Mouse (Mus musculus): ENCODE results near the gene Cd72. TPM values are rescaled to one million over a fixed set of nuclear protein-coding genes. Genes with fewer than 3 reads are reported as not detected.

Gene Cd72
- polyA plus RNA-seq (2015; fragmentation: Illumina TruSeq; extraction: RNeasy Lipid Tissue Mini Kit (QIAGEN cat#74804); ENCODE audit: low read depth, low replicate concordance): 2.9 TPM

DNA sequence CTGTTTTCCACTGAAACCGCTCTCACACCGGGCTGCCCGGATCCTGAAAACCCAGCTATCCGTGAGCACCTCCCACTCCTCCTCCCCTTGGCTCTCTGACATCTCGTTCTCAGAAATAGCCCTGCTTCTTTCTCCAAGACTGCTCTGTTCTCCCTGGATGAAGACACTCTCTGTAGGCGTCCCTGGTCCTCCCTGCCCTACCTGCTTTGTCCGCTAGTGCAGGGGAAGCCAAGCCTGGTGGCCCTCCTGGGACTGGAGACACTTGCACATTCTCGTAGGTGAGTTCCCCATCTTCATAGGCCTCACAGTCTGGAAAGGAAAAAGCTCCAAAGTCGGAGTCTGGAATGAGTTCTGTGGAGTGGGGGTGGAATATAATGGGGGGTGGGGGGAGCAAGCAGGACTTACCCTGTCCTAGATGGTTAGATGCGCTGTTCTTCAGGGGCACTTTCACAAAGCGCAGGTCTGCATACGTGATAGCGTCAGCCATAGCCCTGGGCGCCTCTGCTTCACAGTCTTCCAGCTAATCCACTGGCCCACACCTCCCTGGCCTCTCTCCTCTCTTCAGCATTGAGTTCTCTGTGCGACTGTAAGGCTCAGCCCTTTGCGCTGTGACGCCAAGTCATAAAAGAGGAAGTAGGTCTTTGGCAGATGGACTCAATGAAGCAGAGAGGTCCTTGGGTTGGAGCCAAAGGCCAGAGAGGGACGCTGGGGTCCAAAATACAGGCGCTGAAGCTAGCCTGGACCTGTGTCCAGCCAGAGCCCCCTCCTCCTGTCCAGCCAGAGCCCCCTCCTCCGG lies at the start of gene Cd72:
Gene Cd72 (minus strand): TSS at position 588 of the 796 bp plus-strand sequence.

DNA sequence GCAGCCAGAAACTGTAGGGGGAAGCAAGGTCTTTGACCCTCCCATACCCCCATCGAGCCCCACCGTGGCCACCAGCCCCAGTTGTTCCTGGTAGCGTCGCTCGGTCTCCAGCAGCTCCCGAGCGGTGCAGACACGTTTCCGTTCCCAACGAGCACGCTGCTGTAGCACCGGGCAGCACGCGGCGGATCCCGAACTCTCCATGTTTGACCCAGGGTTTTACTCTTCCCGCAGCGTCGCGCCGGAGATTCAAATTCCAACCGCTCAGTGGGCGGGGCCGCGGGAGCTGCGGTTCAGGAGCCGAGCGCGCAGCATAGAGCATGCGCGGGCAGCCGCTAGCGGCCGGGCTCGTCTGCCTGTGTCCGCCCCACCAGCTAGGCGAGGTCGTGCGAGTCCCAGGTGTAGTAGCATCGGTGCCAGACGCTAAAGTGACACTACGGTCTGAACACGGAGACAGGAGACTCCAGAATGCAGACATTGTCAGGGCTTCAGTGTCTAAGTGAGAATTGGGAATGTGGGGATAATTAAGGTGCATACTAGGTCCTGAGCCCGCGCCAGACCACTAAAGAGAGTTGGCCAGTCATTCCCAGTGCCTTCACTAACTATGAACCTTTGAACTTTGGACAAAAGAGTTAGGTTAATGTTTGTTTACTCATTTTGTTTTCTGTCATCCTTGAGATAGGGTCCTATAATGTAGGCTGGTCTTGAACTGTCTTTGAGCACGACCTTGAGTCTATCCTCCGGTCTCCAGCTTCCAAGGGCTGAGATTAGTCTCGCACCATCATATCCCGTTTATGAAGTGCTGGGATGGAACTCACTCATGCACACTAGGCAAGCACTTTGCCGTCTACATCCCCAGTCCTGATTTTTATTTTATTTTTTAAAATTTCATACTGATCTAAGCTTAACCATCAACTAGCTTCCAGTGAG lies 45.2 kb upstream of the Cd72 start, which contains the start of gene Arhgef39:
Gene Arhgef39 (minus strand): TSS at position 289 of the 927 bp plus-strand sequence.

DNA sequence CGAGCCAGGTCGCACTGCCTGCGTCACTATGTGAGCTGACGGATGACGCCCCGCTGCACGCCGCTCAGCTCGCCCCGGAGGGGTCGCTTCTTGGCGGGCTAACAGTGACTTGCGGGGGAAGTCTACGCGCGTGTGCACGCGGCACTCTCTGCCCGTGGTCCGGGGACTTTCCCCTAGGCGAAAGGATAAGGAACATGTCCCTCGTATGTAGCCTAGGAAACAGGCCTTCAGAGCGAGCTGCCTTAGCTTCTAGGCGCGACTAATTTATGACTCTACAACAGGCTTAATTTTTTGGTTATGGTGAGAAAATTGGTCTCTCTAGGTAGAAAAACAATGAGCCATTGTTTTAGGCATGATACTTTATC lies 38.4 kb upstream of the Cd72 start, which contains the start of gene Ccdc107:
Gene Ccdc107 (plus strand): TSS at position 80 of the 365 bp plus-strand sequence.

DNA sequence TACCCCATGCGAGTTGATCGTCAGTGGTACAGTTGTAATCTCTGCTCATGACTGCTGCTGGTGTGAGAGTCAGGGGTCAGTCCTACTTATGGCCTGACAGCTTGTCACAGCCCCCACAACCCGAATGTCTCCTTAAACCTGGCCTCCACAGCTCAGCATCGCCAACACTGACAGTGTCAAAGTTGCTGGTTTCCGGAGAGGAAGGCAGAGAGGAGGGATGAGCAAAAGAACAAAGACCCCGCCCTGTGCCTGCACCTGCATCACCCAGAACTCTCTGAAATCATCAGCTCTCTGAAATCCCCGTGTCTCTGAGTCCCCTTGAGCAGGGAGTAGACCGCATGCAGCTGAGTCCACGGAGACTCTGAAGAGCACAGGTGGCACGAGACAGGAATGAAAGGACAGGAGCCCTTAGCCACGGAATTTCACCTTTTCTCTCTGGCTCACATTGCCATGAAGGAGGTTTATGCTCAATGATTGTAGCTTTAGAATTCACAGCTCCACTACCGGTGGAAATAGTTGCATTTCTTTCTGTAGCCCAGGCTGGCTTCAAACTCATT lies 29.2 kb upstream of the Cd72 start, which contains the start of gene Sit1:
Gene Sit1 (minus strand): TSS at position 200 of the 557 bp plus-strand sequence.

DNA sequence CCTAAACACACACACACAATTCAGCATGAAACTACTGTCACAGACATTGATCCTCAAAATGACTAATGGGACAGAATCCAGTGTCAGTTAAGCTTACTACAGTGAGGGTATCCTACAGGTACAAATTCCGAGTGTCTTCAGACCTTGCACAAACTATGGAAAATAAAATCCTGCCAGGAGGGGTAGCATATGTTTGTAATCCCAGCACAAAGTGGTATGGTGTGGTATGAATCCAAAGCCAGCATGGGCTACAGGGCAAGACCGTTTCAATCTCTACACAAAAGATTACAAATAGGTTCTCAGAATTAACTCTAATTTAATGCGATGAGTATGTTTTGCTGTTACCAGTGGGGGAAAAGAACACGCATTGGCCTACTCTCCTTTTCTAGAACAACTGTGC lies 12.8 kb downstream of the Cd72 start, which contains the start of gene Tesk1:
Gene Tesk1 (plus strand): TSS at position 301 of the 400 bp plus-strand sequence.

DNA sequence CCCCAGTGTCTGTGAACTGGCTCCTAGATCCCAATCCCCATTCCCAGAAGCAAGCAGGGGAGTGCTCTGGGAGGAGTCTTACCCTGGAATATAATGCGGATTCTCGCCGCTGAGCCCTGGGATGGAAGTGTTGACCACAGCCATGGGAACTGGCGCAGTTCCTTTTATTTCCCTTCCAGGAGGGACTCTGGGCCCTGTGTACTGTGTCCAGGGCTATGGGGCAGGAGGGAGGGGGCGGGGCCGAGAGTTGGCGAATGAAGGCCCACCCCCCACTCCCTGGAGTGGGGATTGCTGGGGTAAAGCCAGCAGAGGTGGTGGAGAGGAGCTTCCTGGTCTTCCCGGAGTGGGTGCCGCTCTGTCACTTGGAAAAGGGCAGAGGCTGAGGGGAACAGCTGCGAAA lies 25.5 kb downstream of the Cd72 start, which contains the start of gene Fam166b:
Gene Fam166b (minus strand): TSS at position 189 of the 400 bp plus-strand sequence.

Other genes starting within 250 kb of the Cd72 start
- 0.80 TPM for gene Atp8b5, start 187.5 kb downstream of the Cd72 start, polyA plus RNA-seq (2015; fragmentation: Illumina TruSeq; extraction: RNeasy Lipid Tissue Mini Kit (QIAGEN cat#74804); ENCODE audit: low read depth, low replicate concordance)
- 66.1 TPM for gene Rusc2, start 72.6 kb downstream of the Cd72 start, polyA plus RNA-seq (2015; fragmentation: Illumina TruSeq; extraction: RNeasy Lipid Tissue Mini Kit (QIAGEN cat#74804); ENCODE audit: low read depth, low replicate concordance)
- gene Fam166b, start 25.5 kb downstream of the Cd72 start, polyA plus RNA-seq (2015; fragmentation: Illumina TruSeq; extraction: RNeasy Lipid Tissue Mini Kit (QIAGEN cat#74804); ENCODE audit: low read depth, low replicate concordance): 3.6 TPM
- 60.5 TPM for gene Tesk1, start 12.7 kb downstream of the Cd72 start, polyA plus RNA-seq (2015; fragmentation: Illumina TruSeq; extraction: RNeasy Lipid Tissue Mini Kit (QIAGEN cat#74804); ENCODE audit: low read depth, low replicate concordance)
- gene Sit1, start 29.1 kb upstream of the Cd72 start, polyA plus RNA-seq (2015; fragmentation: Illumina TruSeq; extraction: RNeasy Lipid Tissue Mini Kit (QIAGEN cat#74804); ENCODE audit: low read depth, low replicate concordance): not detected
- gene Ccdc107, start 38.3 kb upstream of the Cd72 start, polyA plus RNA-seq (2015; fragmentation: Illumina TruSeq; extraction: RNeasy Lipid Tissue Mini Kit (QIAGEN cat#74804); ENCODE audit: low read depth, low replicate concordance): 58.5 TPM
- gene Arhgef39, start 45.1 kb upstream of the Cd72 start, polyA plus RNA-seq (2015; fragmentation: Illumina TruSeq; extraction: RNeasy Lipid Tissue Mini Kit (QIAGEN cat#74804); ENCODE audit: low read depth, low replicate concordance): 1.8 TPM
- 1.2 TPM for gene Car9, start 52.3 kb upstream of the Cd72 start, polyA plus RNA-seq (2015; fragmentation: Illumina TruSeq; extraction: RNeasy Lipid Tissue Mini Kit (QIAGEN cat#74804); ENCODE audit: low read depth, low replicate concordance)
- 16.8 TPM for gene Tpm2, start 69.1 kb upstream of the Cd72 start, polyA plus RNA-seq (2015; fragmentation: Illumina TruSeq; extraction: RNeasy Lipid Tissue Mini Kit (QIAGEN cat#74804); ENCODE audit: low read depth, low replicate concordance)
- gene Creb3, start 107.7 kb upstream of the Cd72 start, polyA plus RNA-seq (2015; fragmentation: Illumina TruSeq; extraction: RNeasy Lipid Tissue Mini Kit (QIAGEN cat#74804); ENCODE audit: low read depth, low replicate concordance): 65.5 TPM
- gene Tln1, start 108.1 kb upstream of the Cd72 start, polyA plus RNA-seq (2015; fragmentation: Illumina TruSeq; extraction: RNeasy Lipid Tissue Mini Kit (QIAGEN cat#74804); ENCODE audit: low read depth, low replicate concordance): 40.4 TPM
- gene Rgp1, start 124.1 kb upstream of the Cd72 start, polyA plus RNA-seq (2015; fragmentation: Illumina TruSeq; extraction: RNeasy Lipid Tissue Mini Kit (QIAGEN cat#74804); ENCODE audit: low read depth, low replicate concordance): 28.2 TPM
- 61.8 TPM for gene Gba2, start 124.2 kb upstream of the Cd72 start, polyA plus RNA-seq (2015; fragmentation: Illumina TruSeq; extraction: RNeasy Lipid Tissue Mini Kit (QIAGEN cat#74804); ENCODE audit: low read depth, low replicate concordance)
- gene Msmp, start 129.9 kb upstream of the Cd72 start, polyA plus RNA-seq (2015; fragmentation: Illumina TruSeq; extraction: RNeasy Lipid Tissue Mini Kit (QIAGEN cat#74804); ENCODE audit: low read depth, low replicate concordance): not detected
- 48.5 TPM for gene Npr2, start 177.3 kb upstream of the Cd72 start, polyA plus RNA-seq (2015; fragmentation: Illumina TruSeq; extraction: RNeasy Lipid Tissue Mini Kit (QIAGEN cat#74804); ENCODE audit: low read depth, low replicate concordance)
- gene Spag8, start 199.0 kb upstream of the Cd72 start, polyA plus RNA-seq (2015; fragmentation: Illumina TruSeq; extraction: RNeasy Lipid Tissue Mini Kit (QIAGEN cat#74804); ENCODE audit: low read depth, low replicate concordance): 1.5 TPM
- 69.8 TPM for gene Hint2, start 201.8 kb upstream of the Cd72 start, polyA plus RNA-seq (2015; fragmentation: Illumina TruSeq; extraction: RNeasy Lipid Tissue Mini Kit (QIAGEN cat#74804); ENCODE audit: low read depth, low replicate concordance)
- gene Tmem8b, start 214.3 kb upstream of the Cd72 start, polyA plus RNA-seq (2015; fragmentation: Illumina TruSeq; extraction: RNeasy Lipid Tissue Mini Kit (QIAGEN cat#74804); ENCODE audit: low read depth, low replicate concordance): 40.7 TPM
- 1.6 TPM for gene Fam221b, start 214.5 kb upstream of the Cd72 start, polyA plus RNA-seq (2015; fragmentation: Illumina TruSeq; extraction: RNeasy Lipid Tissue Mini Kit (QIAGEN cat#74804); ENCODE audit: low read depth, low replicate concordance)
- not detected for gene Olfr70, start 246.2 kb upstream of the Cd72 start, polyA plus RNA-seq (2015; fragmentation: Illumina TruSeq; extraction: RNeasy Lipid Tissue Mini Kit (QIAGEN cat#74804); ENCODE audit: low read depth, low replicate concordance)